Mouse (Mus musculus): ENCODE measurements around the gene 6030458C11Rik. TPM values are rescaled to one million over a fixed set of nuclear protein-coding genes. Genes with fewer than 3 reads are reported as not detected.
"Not testable (repeated sequence)": the region's sequence is repeated elsewhere in the genome, so short reads cannot be mapped to it uniquely, and the experiment has no call there.

Gene 6030458C11Rik
- polyA plus RNA-seq, 1 experiment from 2014 or later = 35.1 TPM

GRCm38 (mm10) chr15:12822416-12823395 lies 1.7 kb downstream of the 6030458C11Rik start:
- ATAC-seq (ENCODE audit: insufficient read depth) = no peak
- peaks cover 46% of the 10 kb centered on the region for H3K36me3 ChIP-seq (ENCODE audit: insufficient read depth)
- DNase-seq = no peak
- H3K4me2 ChIP-seq = peak overlapping the region; percentile 70
- WGBS = 80% methylated on average over 9 of the region's 9 CpGs
- TF ChIP-seq CTCF (IDR thresholded peaks at IDR 0.05; ENCODE audit: low read depth) = no peak
- H3K4me1 ChIP-seq (ENCODE audit: insufficient read depth) = peaks cover 10% of the 10 kb centered on the region; the same call in 1 of the 2 replicates
- H3K9me3 ChIP-seq (ENCODE audit: low read depth, low read length) = no peaks in the 10 kb centered on the region
- no peak overlapping the region for H3K9ac ChIP-seq
- H3K27me3 ChIP-seq (ENCODE audit: insufficient read depth, low read length) = no peaks in the 10 kb centered on the region
- H3K27ac ChIP-seq (ENCODE audit: low read depth) = no peak overlapping the region
- no peak overlapping the region for H3K4me3 ChIP-seq (ENCODE audit: low read depth, low read length)

GRCm38 (mm10) chr15:12817592-12817991 lies 6.9 kb downstream of the 6030458C11Rik start:
- Histone ChIP-seq H3K9me3 (ENCODE audit: low read depth, low read length) (no peaks in the 10 kb centered on the region), H3K36me3 (ENCODE audit: insufficient read depth) (peaks cover 86% of the 10 kb centered on the region), H3K4me2 (no peak overlapping the region), H3K4me1 (ENCODE audit: insufficient read depth) (no peaks in the 10 kb centered on the region), H3K4me3 (ENCODE audit: low read depth, low read length) (no peak overlapping the region), H3K27ac (ENCODE audit: low read depth) (no peak overlapping the region), H3K27me3 (ENCODE audit: insufficient read depth, low read length) (no peaks in the 10 kb centered on the region), H3K9ac (no peak overlapping the region)
- no peak for DNase-seq
- TF ChIP-seq CTCF (IDR thresholded peaks at IDR 0.05; ENCODE audit: low read depth) = no peak
- ATAC-seq (ENCODE audit: insufficient read depth) = no peak
- 88% methylated on average over 8 of the region's 8 CpGs for WGBS

- no peaks in the 10 kb centered on the region for H3K9me3 ChIP-seq (ENCODE audit: low read depth, low read length)
- 91% methylated on average over 11 of the region's 11 CpGs for WGBS
- H3K27me3 ChIP-seq (ENCODE audit: insufficient read depth, low read length) = no peaks in the 10 kb centered on the region
- DNase-seq = no peak
- H3K4me1 ChIP-seq (ENCODE audit: insufficient read depth) = no peaks in the 10 kb centered on the region
- H3K4me2 ChIP-seq = no peak overlapping the region
- H3K4me3 ChIP-seq (ENCODE audit: low read depth, low read length) = no peak overlapping the region
- H3K27ac ChIP-seq (ENCODE audit: low read depth) = no peak overlapping the region
- no peak for TF ChIP-seq CTCF (IDR thresholded peaks at IDR 0.05; ENCODE audit: low read depth)
- no peak overlapping the region for H3K9ac ChIP-seq
- peaks cover 87% of the 10 kb centered on the region for H3K36me3 ChIP-seq (ENCODE audit: insufficient read depth)
- ATAC-seq (ENCODE audit: insufficient read depth) = no peak
Observed at GRCm38 (mm10) chr15:12812646-12813045, 11.8 kb downstream of the 6030458C11Rik start.

- Histone ChIP-seq H3K27me3 (ENCODE audit: insufficient read depth, low read length) (no peaks in the 10 kb centered on the region), H3K4me3 (ENCODE audit: low read depth, low read length) (no peak overlapping the region), H3K9me3 (ENCODE audit: low read depth, low read length) (no peaks in the 10 kb centered on the region), H3K9ac (no peak overlapping the region), H3K4me2 (no peak overlapping the region), H3K27ac (ENCODE audit: low read depth) (no peak overlapping the region), H3K36me3 (ENCODE audit: insufficient read depth) (peaks cover 71% of the 10 kb centered on the region), H3K4me1 (ENCODE audit: insufficient read depth) (no peaks in the 10 kb centered on the region)
- no peak for TF ChIP-seq CTCF (IDR thresholded peaks at IDR 0.05; ENCODE audit: low read depth)
- no peak for DNase-seq
- ATAC-seq (ENCODE audit: insufficient read depth) = no peak
- WGBS = 81% methylated on average over 6 of the region's 6 CpGs
Observed at GRCm38 (mm10) chr15:12809305-12809704, 15.1 kb downstream of the 6030458C11Rik start.

- no peak for TF ChIP-seq CTCF (IDR thresholded peaks at IDR 0.05; ENCODE audit: low read depth)
- H3K4me2 ChIP-seq = no peak overlapping the region
- 90% methylated on average over 10 of the region's 10 CpGs for WGBS
- no peak overlapping the region for H3K4me3 ChIP-seq (ENCODE audit: low read depth, low read length)
- H3K27ac ChIP-seq (ENCODE audit: low read depth) = no peak overlapping the region
- no peak for ATAC-seq (ENCODE audit: insufficient read depth)
- no peaks in the 10 kb centered on the region for H3K27me3 ChIP-seq (ENCODE audit: insufficient read depth, low read length)
- H3K4me1 ChIP-seq (ENCODE audit: insufficient read depth) = no peaks in the 10 kb centered on the region
- no peak overlapping the region for H3K9ac ChIP-seq
- peaks cover 51% of the 10 kb centered on the region for H3K36me3 ChIP-seq (ENCODE audit: insufficient read depth)
- no peak for DNase-seq
- no peaks in the 10 kb centered on the region for H3K9me3 ChIP-seq (ENCODE audit: low read depth, low read length)
Observed at GRCm38 (mm10) chr15:12807088-12807487, 17.4 kb downstream of the 6030458C11Rik start.

- Histone ChIP-seq H3K27ac (ENCODE audit: low read depth) (no peak overlapping the region), H3K4me1 (ENCODE audit: insufficient read depth) (no peaks in the 10 kb centered on the region), H3K4me3 (ENCODE audit: low read depth, low read length) (no peak overlapping the region), H3K27me3 (ENCODE audit: insufficient read depth, low read length) (no peaks in the 10 kb centered on the region), H3K9ac (no peak overlapping the region), H3K36me3 (ENCODE audit: insufficient read depth) (peaks cover 30% of the 10 kb centered on the region), H3K9me3 (ENCODE audit: low read depth, low read length) (no peaks in the 10 kb centered on the region), H3K4me2 (no peak overlapping the region)
- DNase-seq (no peak), ATAC-seq (ENCODE audit: insufficient read depth) (no peak)
- WGBS = 74% methylated on average over 4 of the region's 4 CpGs
- no peak for TF ChIP-seq CTCF (IDR thresholded peaks at IDR 0.05; ENCODE audit: low read depth)
Observed at GRCm38 (mm10) chr15:12805071-12805470, 19.4 kb downstream of the 6030458C11Rik start.

- not testable (repeated sequence) for H3K4me1 ChIP-seq (ENCODE audit: insufficient read depth); H3K36me3 ChIP-seq (ENCODE audit: insufficient read depth); H3K27ac ChIP-seq (ENCODE audit: low read depth); H3K4me2 ChIP-seq; H3K9me3 ChIP-seq (ENCODE audit: low read depth, low read length); DNase-seq; H3K4me3 ChIP-seq (ENCODE audit: low read depth, low read length); H3K9ac ChIP-seq; H3K27me3 ChIP-seq (ENCODE audit: insufficient read depth, low read length); ATAC-seq (ENCODE audit: insufficient read depth)
- WGBS = 73% methylated on average over 2 of the region's 2 CpGs
Observed at GRCm38 (mm10) chr15:12801142-12801506, 23.3 kb downstream of the 6030458C11Rik start.

Data from lung, embryonic 14.5 days (tissue).